Mouse (Mus musculus): Measurements from ENCODE around the gene Edn2.

The Edn2 gene

DNA sequence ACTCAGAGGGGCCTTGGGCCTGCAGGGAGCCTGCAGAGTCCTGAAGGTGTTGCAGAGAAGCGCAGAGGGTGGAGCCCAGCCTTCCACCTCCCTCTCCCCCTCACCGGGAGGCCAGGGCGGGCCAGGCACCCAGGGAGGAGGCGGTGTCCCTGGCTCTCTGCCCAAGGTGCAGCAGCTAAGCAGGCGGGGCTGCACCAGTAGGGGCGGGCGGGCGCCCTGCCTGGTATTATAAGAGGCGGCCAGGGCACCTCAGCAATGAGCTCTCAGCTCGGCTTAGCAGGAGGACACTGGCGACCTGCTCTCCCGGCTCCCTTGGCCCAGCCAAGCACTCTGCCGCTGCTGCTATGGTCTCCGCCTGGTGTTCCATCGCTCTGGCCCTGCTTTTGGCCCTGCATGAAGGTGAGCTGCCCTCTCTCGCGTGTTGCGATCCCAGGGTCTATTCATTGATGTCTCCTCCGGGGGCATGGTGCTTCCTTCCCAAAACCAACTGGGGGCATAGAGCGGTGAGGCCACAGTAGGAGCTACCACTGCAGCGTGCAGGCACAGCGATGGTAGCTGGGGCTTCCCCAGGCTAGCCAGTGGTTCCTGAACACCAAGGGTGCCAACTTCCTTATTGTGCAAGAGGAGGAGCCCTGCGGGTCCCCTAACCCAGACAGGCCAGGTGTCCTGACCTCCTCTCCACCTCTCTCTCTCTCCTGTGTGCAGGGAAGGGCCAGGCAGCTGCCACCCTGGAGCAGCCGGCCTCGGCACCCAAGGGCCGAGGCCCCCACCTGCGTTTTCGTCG is at the start of gene Edn2:
Gene Edn2, plus strand, starts transcription at position 41 of the 784 bp plus-strand sequence.
- no peak for DNase-seq (ENCODE audit: low spot score in 2 of 2)

DNA sequence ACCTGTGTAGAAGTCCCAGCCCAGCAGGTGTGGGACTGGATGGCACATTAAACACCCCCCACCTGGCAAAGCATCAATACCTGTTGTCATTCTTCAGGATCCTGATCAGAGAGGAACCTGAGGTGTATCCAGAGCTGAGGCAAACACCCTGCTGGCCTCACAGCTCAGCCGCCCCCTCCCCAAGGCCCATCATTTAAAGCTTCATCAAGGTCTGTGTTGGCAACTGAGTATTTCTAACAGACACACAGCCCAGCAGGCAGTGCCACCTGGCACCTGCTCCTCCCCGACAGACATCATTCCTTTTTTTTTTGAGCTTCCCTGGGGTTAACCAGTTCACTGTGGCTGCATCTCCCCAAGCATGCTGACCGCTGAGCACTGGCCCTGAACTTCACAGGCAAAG is 45.5 kb upstream of the Edn2 start:
- DNase-seq (ENCODE audit: low spot score in 2 of 2), result no peak

DNA sequence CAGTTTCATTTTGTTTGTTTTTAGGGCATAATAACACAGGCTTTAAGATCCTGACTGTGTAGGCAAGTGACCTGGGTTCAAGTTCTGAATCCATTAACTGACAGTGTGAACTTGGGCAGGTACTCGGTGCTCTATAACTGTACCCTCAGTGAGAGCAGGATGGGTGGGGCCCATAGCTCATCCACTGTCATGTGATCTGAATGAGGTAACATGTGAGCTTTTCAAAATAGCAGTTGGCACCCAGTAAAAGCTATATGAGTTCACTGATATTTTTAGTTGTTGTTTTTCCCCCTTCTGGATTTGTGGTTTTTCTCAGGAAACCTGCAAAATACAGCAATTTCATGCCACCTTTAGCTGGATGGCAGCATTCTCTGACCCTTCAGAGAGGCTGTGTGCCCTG is 44.7 kb upstream of the Edn2 start:
- no peak for DNase-seq (ENCODE audit: low spot score in 2 of 2)

GRCm38 (mm10) chr4:120120276-120120675 is 40.7 kb upstream of the Edn2 start:
- DNase-seq (ENCODE audit: low spot score in 2 of 2), result peak in 1 of 2 experiments; percentile 63

DNA sequence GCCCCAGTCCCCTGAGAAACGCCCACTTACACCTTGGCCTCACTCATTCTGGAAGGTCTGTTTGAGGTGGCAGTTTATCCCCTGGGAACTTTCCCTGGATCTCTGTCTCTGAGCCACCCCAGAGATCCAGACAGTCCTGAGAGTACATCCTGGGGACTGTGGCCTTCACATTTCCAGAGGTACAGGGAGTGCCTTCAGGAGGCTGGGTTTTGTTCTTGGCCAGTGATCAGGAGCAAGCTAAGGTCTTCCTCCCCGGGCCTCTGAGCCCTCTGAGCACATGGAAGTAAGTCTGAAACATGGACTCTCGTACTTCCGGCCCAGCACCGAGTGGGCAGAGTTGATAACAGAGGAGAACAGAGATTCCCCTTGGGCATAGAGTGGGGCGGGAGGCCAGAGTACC is 36.4 kb upstream of the Edn2 start:
- DNase-seq (ENCODE audit: low spot score in 2 of 2), result no peak

GRCm38 (mm10) chr4:120126047-120126446 is 35.0 kb upstream of the Edn2 start:
- DNase-seq (ENCODE audit: low spot score in 2 of 2), result no peak

DNA sequence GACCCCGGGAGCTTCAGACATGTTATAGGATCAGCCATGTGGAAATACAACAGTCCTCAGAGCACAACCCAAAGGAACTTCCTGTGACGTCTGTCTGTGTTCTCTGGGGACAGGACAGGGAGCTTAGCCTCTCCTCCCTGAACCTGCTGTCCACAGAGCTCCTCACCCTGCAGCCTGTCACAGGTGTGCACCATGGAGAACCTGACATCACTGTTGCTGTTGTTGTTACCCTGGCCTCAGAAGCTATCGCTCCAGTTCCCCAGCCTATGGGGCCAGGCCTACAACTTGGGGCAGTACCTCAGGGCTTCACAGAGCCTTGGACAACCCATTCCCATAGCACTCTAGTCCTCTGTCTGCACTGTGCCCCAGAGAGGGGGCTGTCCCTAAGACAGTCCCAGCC is 33.7 kb upstream of the Edn2 start:
- no peak for DNase-seq (ENCODE audit: low spot score in 2 of 2)

GRCm38 (mm10) chr4:120128033-120128432 is 33.0 kb upstream of the Edn2 start:
- no peak for DNase-seq (ENCODE audit: low spot score in 2 of 2)

DNA sequence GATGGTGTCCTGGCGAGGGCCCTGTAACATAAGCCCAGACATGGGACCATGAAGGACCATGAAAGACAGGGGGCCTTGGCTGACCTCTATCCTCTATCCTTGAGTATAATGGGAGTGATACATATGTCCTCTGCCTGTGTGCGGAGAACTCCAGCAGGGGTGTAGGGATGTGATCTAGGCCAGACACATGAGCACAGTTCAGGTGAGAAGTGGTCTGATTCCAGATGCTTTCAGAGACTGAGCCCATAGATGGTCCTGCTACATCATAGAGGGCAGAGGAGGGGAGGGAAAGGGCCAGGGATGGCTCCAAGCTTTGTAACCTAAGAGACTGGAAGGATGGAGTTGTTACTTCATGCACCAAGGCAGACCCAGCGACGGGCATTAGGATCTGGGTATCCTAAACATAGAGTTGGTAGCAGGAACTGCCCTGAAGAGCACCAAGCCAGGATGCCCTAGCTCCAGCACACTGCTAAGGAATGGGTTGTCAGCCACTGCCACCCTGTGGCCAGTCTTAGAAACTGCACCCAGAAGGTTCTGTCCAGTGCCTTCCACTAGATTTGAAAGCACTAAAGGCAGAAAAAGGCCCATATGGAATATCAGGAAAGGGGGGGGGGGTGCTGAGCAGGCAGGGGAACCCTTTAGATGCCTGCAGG is 31.6 kb upstream of the Edn2 start:
- DNase-seq (ENCODE audit: low spot score in 2 of 2), result peak in 1 of 2 experiments; percentile 54

DNA sequence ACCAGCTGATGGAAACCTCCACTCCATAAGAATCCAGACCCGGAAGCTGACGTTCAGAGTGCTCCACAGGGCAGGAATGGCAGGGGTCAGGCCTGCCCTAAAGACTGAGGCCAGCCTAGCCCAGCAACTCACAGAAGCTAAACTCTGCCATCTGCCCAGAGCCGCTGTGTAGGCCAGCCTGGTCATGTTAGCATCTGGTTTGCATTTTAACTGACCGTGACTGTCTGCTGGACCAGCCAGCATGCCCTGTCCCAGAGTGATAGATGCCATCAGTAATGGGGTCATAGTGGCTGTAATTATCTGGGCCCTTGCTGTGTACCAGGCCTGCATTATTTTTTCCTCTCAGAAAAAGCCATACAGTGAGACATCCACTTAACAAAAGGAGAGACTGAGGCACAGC is 30.1 kb upstream of the Edn2 start:
- no peak for DNase-seq (ENCODE audit: low spot score in 2 of 2)

DNA sequence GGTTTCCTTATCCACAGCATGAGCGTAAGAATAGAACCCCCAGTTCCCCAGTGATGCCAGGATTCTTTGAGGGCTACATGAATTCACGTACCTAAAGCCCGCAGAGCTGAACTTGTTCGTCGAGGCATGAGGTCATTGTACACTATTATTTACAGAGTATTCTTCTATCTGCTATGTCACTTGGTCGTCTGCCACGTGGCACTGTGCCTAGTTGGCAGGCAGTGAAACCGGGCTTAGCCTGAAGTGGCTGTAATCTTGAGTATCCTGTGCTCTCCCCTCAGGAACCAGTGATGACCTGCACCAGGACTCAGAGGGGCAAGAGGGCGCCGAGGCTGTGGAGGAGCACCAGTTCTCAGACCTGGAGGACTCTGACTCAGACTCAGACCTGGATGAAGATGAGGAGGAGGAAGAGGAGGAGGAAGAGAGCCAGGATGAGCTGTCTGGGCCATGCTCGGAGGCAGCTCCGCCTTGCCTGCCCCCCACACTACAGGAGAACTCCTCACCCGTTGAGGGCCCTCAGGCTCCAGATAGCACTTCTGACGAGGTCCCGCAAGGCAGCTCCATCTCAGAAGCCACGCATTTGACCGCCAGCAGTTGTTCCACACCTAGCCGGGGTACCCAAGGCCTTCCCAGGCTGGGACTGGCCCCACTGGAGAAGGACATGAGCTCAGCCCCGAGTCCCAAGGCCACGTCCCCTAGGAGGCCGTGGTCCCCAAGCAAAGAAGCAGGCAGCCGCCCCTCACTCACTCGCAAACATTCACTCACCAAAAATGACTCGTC is 29.4 kb upstream of the Edn2 start:
- peak in 1 of 2 experiments; percentile 38 for DNase-seq (ENCODE audit: low spot score in 2 of 2)

- DNase-seq (ENCODE audit: low spot score in 2 of 2), result no peak
Observed at GRCm38 (mm10) chr4:120134223-120134622, 26.8 kb upstream of the Edn2 start.

DNA sequence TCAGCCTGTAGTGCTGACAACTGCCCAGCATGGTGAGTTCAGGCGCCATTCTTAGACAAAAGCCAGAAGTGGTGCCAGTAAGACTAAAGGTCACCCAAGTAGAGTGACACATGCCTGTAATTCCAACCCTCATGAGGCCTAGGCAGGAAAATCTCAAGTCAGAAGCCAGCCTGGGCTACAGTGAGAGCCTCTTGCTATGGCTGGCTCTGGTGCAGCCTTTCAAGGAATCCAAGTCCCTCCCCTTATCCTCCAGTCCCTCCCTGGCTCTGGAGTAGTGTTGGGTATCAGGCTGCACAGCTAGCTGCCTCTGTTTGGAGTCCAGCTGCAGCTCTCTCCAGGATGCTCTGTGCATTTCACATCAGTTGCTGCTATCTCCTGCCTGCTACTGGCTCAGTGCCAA is 19.2 kb upstream of the Edn2 start:
- DNase-seq (ENCODE audit: low spot score in 2 of 2), result no peak

DNA sequence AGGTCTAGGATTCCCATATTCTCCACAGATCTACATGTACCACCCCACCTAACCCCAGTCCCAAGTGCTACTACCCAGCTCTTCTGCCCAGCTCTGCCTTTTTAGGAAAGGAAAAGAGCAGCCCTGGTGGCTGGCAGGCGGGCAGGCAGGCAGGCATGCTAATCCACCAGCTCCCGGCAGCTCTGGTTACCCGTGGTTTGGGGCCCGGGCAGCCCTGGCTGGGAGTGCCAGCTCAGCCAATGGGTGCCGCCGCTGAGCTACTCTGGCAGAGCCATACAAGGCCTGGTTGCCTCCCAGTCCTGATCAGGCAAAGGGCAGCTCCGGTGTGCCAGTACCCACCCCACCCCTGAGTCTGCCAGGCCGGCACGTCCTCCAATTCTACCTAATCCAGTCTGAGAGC is 18.1 kb upstream of the Edn2 start:
- DNase-seq (ENCODE audit: low spot score in 2 of 2), result no peak

DNA sequence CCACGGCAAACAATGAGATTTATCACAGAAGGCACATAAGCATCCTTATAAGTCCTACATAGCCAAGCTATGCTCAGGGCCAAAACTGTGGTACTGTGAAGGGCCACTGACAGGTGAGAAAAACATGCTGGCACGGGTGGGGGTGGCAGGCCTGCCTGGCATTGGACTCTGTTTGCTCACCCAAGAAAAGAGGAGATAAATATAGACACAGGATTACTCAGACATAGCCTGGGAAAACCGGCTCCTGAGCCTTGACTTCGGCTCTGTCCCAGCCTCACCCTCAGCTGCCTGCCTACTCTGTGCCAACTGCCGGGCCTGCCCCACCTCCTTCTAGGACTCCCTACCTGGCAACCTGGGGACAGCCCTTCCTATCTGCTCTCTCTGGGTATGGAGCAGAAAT is 16.7 kb upstream of the Edn2 start:
- no peak for DNase-seq (ENCODE audit: low spot score in 2 of 2)

DNA sequence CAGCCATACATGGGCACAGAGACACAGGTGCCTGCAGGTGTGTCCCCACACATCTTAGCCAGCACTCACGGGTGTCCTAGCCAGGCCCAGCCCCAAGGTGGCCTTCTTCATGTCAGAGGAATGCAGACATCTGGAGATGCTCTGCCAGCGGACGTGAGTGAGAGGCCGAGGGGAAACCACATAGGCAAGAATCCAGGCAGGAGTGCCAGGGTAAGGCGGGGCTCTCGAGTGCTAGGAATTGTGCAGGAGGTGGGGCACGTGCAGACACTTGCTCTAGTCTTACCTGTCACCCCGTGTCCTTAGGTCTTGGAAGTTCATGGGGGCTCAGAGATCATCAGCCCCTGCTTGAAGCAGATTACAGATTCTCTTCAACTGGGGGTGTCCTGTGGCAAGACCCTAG is 15.1 kb upstream of the Edn2 start:
- DNase-seq (ENCODE audit: low spot score in 2 of 2), result no peak

DNA sequence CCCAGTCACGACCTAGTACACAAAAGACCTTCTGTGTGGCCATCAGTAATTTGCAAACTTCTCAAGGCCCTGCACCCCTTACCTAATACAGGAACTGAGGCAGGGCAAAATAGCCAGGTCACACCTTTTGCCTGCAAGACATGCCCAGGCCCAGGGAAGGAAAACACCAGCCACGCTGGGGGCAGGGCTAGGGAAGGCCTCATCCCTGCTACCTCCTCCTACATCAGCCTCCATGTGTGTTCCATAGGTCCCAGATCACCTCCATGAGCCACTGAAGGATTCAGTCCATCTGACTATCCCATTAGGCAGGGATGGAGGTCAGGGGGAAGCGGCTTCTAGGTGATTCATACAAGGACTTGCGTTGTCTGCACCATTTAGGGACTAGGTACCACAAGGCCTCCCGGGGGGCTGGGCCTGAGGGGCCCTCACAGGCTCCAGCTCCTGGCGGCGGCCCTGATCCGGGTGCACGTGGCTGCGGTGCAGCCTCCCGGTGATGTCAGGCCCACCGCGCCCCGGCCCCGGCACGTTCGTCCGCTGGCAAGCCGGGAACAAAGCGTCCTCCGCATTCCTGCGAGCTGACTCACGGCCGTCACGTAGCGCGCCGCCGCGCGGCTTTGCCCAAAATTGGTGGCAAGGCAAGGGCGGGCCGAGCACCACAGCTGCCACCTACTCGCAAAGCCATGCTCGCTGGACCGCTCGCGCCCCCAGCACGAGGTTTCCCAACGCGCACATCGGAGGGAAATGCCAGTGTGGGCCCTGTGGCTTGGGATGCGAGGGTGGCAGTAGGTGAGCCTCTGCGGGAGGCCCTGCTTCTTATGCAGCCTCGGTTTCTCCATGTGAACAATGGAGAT is 12.5 kb upstream of the Edn2 start:
- DNase-seq (ENCODE audit: low spot score in 2 of 2), result peak in 1 of 2 experiments; percentile 20

- no peak for DNase-seq (ENCODE audit: low spot score in 2 of 2)
Observed at GRCm38 (mm10) chr4:120149142-120149524, 11.9 kb upstream of the Edn2 start.

DNA sequence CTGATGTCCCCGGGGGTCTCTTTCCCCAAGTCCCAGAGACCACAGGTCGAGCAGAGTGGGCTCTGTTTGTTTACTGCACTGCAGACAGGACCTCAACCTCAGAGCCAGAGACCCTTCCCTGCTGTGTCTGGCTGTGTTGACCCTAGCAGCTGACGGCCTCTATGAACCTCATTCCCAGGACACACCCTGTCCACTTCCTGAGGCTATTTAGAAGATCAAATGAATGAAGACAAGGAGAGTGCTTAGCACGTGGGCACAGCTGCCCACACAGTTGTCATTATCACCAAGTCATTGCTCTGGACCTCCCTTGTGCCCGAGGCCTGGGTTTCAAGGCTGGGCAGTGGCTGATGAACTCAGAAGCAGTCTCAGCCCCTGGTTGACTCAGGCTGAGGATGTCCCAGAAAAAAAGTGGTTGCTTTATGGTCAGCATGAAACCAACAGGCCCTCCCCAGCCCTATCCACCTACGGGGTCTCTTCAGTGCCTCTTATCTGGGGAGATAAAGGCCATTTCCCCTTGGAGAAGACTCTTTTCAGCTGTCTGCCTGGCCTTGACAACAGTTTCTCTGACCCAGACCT is 10.6 kb upstream of the Edn2 start:
- DNase-seq (ENCODE audit: low spot score in 2 of 2), result no peak

DNA sequence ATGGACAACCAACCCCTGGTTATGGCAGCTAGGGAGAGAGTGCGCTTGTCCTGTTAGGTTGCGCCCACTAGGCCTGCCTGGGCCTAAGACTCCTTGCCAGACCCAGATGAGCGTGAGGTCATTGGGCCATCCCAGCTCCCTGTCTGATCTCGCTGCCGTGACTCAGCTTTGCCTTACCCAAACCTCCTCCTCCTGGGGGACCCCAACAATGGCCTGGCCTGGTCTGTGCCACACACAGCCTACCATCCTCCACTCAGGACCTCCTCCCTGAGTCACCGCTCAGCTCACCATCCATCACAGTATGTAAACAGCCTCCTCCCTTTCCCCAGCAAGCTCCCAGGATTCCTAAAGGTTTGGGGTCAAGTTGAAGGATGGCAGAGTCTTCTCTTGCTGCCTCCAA is 9.1 kb upstream of the Edn2 start:
- DNase-seq (ENCODE audit: low spot score in 2 of 2), result no peak

DNA sequence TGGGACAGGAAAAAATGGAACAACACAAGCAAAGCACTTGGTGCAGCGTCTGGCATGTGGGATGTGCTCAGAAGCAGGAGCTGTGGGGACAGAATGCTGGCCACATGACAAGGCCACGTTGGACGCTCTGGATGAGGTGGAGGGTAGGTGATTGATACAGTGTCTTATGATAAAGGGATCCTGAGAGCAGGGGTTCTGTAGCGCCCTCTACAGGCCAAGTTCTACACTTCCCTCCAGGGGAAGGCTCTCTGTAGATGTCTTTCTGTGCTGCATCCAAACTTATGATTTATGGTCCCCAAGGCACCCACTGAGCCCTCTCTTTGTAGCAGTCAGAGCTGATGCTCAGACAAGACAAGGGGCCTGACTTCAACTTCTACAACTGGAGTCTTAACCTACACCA is 8.4 kb upstream of the Edn2 start:
- no peak for DNase-seq (ENCODE audit: low spot score in 2 of 2)

All from spleen, postnatal 10 days (tissue).